Mouse (Mus musculus): Measurements from ENCODE around the gene Axin2. TPM values are rescaled to one million over a fixed set of nuclear protein-coding genes. Genes with fewer than 3 reads are reported as not detected.

Axin2 gene
- total RNA-seq, 2 experiments from 2014 or later = 30.3 to 32.6 TPM

DNA sequence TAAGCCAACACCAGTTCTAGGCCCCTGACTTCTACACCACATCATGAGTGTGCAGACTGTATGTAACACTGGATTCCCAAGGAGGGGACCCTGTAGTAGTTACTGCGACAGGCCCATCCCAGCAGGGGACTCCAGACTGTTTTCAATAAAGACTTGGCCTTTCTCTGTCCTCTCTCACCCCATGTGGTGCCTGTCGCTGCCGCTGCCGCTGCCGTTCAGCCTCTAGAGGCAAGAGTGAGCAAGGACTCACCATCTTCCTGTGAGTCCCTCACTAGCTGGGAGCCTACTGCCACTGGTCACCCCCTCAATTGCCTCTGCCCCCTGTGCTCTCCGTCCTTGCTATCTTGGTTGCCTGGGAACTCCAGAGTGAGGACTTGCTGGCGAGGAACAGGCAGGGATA lies 8.6 kb downstream of the Axin2 start:
- DNase-seq (ENCODE audit: low spot score in 2 of 2) = no peak

DNA sequence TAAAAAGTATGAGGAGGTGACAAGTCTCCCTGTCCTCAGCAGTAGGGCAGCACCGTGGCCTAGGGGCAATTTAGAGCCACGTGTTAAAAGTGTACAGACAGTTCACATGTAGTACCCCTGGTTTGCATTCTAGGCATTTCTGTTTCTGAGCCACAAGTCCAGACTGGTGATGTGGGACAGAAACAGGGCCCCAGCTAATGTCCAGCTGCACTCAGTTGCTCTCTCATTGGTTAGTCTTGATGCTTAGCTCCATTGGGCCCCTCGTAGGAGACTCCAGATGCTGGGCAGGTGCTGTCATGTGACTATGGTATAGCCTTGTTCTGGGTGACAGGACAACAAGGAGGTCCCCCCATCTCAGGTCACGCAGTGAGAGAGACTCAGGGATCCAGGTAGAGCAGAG lies 9.0 kb downstream of the Axin2 start:
- no peak for DNase-seq (ENCODE audit: low spot score in 2 of 2)

DNA sequence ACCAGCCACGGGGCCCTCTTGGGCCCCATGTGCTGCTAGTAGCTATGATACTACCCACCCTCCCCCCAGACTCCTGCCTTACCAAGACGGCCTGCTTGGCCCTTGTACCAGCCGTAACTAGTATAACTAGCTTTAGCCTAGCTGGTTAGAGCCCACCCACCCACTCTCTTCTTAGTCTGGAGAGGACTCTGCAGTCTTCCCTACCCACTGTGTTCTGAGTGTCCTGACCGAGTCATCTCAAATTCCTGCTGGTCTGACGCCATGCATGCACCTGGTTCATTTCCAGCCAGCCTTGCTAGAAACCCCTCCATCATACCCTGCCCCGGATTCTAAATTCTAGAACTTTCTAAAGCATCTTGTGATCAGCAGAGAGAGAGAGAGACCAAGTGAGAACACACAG lies 9.6 kb downstream of the Axin2 start:
- DNase-seq (ENCODE audit: low spot score in 2 of 2) = no peak

DNA sequence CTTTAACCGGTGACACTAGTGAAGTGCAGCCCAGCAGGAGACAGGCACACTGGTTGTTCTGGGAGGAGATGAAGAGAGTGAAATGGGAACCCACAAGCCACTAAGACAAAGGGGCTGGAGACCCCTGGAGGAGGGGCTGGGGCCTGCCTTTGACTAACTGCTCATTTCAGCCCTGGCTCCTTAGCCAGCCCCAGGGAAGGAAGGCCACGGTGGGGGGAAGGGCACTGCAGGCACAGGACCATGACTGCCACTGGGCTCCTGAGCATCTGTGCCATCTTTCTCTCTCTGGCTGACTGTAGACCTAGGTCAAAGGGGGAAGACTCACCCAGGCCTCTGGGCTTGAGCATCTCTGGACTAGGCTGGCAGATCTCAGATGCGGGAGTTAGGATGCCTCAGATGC lies 10.5 kb downstream of the Axin2 start:
- DNase-seq (ENCODE audit: low spot score in 2 of 2) = no peak

DNA sequence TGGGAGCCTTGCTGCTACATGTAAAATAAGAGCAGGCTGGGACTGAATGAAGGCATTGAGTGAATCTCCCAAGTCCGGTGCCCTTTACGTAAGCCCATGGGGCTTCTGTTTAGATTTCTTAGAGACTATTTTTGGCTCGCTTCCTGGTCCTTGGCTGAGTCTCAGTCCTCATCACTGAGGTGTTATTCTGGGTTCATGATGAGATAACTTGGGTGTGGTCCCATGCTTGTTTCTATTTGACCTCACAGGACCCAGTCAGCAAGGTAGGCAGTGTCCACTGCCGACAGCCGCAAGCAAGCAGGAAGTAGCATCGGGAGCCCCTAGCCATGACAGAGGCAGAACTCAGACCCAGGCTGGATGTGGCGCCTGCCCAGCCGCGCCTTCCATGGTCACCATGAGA lies 13.7 kb downstream of the Axin2 start:
- DNase-seq (ENCODE audit: low spot score in 2 of 2) = no peak

DNA sequence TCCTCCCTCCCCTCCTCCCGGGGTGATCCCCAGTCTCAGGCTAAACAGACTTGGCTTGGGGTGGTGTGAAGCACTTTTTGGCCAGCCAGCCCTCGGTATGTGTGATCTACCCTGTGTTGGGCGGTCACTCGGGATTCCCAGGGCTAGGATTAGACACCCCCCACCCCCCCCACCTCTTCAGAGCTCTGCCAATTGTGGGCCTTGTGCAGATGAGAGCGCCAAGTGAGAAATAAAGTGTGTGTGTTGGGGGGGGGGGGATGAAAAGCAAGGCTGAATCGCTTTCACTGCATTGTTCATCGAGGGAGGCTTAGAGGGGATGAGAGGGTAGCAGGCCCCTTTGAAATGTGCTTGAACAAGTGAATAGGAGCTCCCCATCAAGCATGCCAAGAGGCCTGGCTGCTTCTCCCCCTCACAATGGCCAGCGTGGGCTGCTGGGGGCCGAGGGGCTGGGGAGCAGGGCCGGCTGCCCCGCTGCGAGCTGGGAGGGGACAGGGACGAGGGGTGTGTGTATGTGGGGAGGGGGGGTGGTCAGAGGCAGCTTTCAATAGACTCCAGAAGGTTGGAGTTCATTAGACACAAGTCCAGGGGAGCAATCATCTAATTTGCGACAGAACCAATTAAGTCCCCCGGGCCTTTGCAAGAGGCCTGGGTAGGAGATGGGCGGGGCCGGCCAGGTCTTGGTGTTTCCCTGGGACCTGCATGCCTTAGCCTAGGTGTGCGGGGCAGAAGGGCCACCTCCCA lies 15.1 kb downstream of the Axin2 start:
- DNase-seq (ENCODE audit: low spot score in 2 of 2) = no peak

DNA sequence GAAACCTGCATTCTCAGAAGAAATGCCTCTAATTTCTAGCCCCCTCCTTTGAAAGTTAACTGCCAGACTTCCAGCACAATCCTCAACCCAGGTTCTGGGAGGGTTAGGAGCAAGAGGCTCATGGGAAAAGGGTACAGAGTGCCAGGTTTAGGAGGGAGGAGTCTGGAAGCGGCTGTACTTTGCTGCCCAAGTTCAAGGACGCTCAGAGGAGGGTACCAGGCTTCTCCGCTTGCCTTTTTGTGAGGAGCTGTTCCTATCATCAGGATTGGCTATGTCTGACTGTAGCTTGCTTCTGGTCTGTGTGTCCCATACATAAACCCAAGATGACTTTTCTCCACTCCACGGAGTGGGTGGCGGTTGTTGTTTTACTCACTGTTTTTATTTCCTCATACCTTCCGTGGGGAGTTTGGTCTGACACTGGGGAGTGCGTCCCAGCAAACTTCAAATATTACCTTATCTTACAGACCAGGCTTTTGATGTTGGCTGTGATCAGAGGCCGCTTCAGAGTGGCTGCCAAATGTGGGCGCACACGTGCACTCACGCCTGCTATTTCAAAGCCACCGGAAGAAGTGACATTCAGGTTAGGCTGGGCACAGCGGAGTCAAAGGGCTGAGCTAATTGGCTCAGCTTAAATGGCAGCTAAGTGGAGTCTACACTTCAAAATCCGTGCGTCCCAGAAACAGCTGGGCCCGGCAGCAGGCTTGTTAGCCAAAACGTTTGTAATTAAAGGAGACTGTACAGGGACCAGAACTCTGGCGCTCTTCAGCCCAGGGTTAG lies 16.1 kb downstream of the Axin2 start:
- no peak for DNase-seq (ENCODE audit: low spot score in 2 of 2)

DNA sequence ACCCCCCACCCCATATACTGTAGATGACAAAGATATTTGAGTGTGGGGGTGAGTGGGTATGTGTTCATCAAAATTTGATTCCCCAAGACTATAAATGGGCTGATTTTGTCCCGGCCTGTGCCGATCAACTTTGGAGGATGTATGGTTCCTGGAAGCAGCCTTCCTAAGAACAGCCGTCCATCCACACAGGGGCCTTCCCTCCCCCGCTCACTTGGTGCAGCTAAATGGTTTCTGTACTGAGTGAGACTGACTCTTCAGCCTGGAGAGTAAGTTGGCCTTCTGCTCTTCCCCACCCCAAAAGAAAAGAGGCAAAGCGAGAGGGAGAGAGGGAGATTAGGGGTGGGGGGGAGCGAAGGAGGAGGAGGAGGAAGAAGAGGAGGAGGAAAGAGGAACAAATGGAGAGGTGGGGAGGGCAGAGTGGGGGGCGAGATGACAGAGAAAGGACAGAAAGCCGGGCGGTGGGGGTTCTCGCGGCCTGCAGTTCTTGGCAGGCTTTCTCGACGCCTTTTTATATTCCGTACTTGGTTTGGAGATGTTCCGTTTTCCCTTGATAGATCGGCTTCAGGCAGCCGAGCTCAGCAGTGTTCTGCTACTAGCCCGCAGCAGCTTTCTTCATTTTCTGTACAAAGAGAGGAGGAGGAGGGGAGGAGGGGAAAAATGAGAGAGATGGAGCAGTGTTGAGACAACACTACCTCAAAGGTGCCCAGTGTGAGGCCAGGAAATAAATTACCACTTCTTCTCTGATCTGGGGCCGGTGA lies 20.7 kb downstream of the Axin2 start:
- DNase-seq (ENCODE audit: low spot score in 2 of 2) = no peak

DNA sequence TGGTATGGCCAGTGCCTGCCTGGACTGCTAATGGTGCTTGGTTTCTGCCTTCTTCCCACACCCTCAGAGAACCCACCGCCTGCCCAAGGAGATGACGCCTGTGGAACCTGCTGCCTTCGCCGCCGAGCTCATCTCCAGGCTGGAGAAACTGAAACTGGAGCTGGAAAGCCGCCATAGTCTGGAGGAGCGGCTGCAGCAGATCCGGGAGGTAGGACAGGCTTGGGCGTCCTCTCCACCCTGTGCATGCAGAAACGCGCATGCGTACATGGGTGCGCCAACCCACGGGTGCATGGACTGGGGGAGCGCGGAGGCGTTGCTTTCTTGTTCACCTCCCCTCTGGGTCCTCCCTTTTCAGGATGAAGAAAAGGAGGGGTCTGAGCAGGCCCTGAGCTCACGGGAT lies 21.7 kb downstream of the Axin2 start:
- DNase-seq (ENCODE audit: low spot score in 2 of 2) = peak in 1 of 2 experiments; percentile 68

DNA sequence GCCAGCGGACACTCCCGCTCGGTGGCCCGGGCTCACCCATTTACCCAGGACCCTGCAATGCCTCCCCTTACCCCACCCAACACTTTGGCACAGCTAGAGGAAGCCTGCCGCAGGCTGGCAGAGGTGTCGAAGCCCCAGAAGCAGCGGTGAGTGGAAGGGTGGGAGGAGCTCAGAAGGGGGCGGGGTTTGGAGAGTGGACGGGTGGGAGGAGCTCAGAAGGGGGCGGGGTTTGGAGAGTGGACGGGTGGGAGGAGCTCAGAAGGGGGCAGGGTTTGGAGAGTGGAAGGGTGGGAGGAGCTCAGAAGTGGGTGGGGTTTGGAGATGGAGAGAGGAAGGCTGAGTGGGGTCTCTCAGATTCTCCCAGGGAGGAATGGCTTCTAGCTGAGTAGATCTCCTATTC lies 23.6 kb downstream of the Axin2 start:
- DNase-seq (ENCODE audit: low spot score in 2 of 2) = no peak

DNA sequence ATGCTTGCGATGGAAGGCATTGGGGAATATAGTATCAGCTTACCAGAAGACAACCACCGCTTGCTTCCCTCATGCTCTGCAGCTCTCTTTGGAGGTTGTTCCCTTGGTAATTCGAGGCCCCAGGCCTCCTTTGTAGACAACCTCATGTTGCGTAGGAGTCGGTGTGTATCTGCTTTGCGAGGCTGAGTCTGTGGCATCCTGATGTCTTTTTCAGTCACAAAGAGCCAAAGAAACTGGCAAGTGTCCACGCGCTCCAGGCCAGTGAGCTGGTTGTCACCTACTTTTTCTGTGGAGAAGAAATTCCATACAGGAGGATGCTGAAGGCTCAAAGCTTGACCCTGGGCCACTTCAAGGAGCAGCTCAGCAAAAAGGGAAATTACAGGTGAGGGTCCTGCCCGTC lies 25.5 kb downstream of the Axin2 start:
- peak in 1 of 2 experiments; percentile 20 for DNase-seq (ENCODE audit: low spot score in 2 of 2)

DNA sequence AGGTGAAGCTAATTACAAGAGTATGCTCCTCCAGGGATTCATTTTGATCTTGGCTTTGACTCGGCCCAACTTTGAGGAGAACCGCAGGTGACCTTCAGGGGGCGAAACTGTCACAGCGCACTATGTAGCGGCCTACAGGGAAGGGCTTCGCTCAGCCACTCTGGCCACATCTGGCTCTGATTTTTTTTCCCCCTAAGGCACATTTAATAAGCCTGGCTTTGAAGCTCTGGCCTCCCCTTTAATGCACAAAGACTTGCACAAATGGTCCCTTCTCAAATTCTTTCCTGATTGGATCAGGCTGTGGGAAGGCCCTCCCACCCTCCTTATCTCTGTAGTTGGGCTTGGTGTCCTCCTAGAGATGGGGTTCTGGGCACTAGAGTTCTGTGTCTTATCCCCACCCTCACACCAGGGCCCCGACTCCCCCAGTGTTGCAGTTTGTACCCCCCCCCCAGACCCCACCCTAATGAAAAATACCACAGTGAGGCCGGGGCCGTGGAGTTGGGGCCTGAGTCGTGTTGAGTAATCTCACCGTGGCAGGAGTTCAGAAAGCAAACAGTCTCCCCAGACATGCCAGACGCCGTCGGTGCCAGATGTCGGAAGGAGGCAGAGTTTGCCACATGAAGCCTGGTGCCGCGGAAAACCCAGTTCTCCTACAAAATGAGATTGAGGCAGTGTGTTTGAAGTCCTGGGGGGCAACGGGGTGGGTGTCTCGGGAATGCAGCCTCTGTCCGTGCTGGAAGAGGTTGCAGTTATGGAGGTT lies 27.5 kb downstream of the Axin2 start:
- DNase-seq (ENCODE audit: low spot score in 2 of 2) = no peak

DNA sequence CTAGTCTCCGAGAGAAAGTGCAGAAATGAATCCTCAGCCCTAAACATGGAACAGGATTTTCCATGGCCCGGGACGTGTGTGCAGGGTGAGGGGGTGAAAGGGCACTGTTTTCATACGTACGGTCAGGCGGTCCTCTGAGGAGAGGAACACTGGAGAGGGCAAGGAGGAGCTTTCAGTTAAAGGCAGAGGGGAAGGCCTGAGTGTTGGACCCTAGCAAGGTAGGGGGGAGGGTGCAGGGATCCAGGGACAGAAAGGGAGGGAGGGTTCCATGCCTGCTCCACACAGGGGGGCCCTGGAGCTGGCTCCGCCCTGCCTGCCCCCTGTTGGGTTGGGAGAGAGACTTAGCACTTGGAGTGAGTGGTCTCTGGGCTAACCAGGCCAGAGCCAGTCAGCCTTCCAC lies 28.4 kb downstream of the Axin2 start:
- no peak for DNase-seq (ENCODE audit: low spot score in 2 of 2)

DNA sequence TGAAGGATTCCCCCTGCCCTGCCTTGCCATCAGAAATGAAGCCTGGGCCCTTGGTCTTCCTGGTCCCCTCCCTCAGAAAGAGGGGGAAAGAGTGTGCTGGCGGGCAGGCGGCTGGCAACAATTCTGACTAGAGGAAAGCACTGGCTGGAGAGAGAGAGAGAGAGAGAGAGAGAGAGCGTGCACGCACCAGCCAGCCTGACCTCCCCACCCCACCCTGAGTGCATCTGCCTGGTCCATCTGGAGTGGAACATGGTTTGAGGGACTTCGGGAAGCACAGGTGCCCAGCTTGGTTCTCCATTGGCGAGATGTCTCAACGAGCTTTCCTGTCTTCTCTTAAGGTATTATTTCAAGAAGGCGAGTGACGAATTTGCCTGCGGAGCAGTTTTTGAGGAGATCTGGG lies 28.8 kb downstream of the Axin2 start:
- DNase-seq (ENCODE audit: low spot score in 2 of 2) = no peak

DNA sequence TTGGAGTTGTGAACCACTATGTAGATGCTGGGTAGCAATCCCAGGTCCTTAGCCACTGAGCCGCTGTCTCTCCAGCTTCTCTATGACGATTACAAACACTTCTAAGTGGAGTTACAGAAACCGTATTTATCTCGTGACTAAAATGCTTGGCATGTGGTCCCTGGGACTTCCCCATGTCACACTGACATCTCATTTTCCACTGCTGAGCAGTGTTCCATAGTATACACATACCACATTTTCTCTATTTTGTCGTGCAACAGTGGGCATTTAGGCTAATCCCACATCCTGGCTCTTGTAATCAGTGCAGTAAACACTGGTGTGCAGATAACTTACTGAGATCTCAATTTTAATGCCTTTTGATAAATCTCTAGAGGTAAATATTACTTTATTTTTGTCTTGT lies 32.2 kb downstream of the Axin2 start:
- DNase-seq (ENCODE audit: low spot score in 2 of 2) = no peak

DNA sequence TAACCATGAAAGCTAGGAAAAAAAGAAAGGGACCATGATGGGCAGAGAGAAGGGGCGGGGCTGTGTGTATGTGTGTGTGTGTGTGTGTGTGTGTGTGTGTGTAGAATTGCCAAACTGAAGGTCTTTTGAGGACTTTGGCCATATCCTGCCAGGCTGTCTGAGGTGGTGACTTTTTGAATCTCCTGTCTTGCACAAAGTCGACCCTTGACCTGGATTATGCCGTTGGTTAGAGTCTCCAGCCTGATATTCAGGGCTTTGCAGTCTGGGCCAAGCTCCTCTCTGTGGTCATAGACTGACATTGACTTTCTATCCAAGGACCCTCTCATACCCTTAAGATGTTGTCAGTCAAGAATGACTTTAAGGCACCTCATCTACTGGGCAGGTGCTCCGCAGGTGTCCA lies 35.8 kb downstream of the Axin2 start:
- DNase-seq (ENCODE audit: low spot score in 2 of 2) = no peak

DNA sequence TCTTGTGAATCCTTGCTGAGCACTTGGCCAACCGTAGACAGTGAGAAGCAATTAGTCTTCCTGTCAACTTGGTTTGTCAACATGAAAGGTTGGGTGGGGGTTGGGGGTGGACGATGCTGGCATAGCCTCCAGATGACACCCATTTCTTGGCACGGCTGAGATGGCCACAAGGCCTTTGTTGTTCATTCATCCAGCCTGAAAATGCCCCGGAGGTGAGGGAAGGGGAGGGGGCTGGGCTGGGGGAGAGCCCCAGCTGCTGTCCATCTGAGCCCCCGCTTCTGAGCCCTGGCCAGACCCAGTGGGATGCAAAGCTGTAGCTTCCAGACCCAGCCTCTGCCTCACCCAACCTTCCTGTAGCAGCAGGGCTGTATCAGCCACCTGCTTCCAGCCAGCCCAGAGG lies 38.2 kb downstream of the Axin2 start:
- no peak for DNase-seq (ENCODE audit: low spot score in 2 of 2)

DNA sequence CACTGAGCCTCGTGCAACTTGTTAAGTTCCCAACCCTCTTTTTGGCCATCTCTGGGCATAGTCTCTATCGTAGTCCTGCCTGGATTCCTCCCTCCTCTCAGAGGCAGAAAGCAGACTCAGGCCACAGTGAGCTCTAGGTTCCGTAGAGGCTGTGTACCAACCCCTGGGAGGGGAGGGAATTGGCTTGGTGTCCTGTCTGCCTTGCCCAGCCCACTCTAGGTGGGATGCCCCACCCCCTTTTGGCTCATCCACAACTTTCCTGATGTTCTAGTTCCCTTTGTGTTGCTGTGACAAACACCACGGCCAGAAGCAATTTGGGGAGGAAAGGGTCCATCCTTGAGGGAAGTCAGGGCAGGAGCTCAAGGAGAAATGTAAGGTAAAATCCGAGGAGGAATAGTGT lies 39.0 kb downstream of the Axin2 start:
- DNase-seq (ENCODE audit: low spot score in 2 of 2) = no peak

DNA sequence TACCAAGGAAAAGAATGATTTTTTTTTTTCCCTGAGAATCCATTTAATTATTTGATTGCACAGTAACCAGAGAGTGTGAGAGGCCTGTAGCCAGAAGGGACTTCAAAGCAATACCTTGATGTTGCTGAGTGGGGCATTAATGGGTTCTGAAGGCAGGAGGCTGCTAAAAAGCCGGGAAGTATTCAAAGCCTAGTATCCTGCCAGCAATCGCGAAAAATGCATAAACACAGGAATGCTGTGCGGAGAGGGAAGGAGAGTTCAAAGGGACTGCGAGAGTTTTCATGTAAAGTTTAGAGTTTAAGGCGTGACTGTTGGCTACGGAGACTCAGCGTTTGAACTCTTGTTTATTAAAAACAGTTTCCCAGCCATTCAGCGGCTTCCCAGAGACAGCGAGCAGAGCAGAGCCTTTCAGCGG lies 41.5 kb downstream of the Axin2 start:
- DNase-seq (ENCODE audit: low spot score in 2 of 2) = no peak

DNA sequence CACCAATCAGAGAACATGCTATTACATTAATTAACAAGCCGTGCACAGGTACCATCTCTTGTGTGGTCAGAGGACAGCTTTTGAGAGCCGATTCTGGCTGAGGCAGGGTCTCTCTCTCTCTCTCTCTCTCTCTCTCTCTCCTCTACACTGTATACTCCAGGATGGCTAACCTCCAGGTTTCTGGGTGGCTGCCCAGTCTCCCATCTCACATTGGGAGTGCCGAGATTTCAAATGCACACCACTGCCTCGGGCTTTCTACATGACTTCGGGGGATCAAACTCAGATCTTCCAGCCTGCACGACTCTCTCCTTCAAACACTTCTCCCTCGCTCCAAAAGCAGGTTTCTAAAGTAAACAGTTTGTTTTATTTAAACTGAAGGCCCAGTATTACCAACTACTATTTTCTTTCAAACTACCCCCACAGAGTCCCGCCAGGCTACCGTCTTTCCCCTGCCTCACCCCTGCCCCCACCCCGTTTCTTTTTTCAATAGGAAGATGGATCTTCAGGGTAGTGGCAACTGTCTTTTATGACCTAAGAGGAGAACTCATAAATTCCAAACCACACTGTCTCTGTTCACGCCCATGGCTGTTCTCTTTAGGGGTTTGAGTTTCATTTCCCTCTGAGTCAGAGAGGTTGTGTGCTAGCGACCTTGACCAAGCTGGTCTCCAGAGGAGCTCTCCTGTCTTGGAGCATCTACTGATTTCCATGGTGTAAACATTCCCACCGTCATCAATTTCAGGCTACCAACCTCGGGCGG lies 43.5 kb downstream of the Axin2 start:
- DNase-seq (ENCODE audit: low spot score in 2 of 2) = no peak

DNA sequence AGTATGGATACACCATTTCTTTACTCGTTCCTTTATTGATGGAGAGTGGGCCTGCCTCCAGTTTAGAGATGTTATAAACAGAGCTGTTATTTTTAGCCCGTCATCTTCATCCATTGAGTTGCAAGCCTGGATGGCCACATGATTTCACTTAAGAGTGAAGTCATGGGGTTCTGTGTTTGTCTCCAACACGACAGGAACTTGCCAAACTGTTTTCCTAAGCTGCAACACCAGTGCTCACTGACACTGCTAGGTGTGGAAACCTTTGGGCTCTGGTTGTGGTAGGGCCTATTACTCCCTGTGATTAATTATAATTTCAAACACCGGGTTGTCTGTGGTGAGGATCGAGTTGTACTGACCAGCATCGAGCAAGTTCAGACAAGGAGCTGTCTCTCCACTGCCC lies 45.6 kb downstream of the Axin2 start:
- no peak for DNase-seq (ENCODE audit: low spot score in 2 of 2)

Data from layer of hippocampus, postnatal 10 days (tissue).